Mouse (Mus musculus): ENCODE measurements around the gene Armh3. TPM values are rescaled to one million over a fixed set of nuclear protein-coding genes. Genes with fewer than 3 reads are reported as not detected.
"Not testable (repeated sequence)": the region's sequence is repeated elsewhere in the genome, so short reads cannot be mapped to it uniquely, and the experiment has no call there.

Armh3 gene
- total RNA-seq, 2 experiments from 2014 or later, result 16.0 to 19.0 TPM

DNA sequence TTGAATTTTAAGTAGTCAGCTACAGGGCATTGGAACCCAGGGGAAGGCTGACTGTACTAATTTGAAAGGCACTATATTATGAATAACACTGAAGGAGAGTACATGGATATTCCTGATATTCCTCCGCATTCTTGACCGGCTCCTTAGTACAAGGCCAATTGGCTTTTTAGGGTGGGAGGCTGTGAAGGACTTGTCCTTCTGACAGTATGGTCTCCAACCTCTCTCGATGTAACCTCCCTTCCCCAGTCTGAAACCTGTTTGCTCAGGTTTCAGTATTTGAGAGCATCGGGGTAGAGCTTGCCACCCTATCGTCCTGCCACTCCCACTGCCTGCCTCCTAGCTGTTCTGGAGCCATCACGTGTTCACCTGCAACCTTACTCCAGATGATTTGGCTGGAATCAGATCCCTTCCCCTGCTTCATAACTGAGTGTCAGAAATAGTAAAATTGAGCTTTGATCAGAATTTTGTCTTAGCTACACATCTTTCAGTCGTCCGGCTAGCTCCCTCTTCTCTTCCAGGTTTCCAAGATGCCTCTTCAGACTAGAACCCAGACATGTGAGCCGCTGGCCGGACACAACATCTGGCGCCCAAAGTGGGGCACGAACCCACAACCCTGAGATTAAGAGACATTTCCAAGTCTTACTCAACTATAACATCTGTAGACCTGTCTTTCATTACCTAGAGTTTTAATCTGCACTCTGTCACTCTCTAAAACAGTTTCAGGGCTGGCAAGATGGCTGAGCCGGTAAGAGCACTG lies 4.1 kb downstream of the Armh3 start:
- DNase-seq (ENCODE audit: low spot score in 2 of 2), result no peak

DNA sequence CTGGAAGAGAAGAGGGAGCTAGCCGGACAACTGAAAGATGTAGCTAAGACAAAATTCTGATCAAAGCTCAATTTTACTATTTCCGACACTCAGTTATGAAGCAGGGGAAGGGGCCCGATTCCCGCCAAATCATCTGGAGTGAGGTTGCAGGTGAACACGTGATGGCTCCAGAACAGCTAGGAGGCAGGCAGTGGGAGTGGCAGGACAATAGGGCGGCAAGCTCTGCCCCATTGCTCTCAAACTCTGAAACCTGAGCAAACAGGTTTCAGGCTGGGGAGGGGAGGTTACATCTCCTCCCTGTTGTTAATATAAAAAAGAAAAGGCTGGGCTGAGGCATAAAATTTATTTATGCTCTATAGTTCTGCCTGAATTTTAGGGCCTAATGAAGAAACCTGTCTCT lies 4.8 kb downstream of the Armh3 start:
- DNase-seq (ENCODE audit: low spot score in 2 of 2), result not testable (repeated sequence)

DNA sequence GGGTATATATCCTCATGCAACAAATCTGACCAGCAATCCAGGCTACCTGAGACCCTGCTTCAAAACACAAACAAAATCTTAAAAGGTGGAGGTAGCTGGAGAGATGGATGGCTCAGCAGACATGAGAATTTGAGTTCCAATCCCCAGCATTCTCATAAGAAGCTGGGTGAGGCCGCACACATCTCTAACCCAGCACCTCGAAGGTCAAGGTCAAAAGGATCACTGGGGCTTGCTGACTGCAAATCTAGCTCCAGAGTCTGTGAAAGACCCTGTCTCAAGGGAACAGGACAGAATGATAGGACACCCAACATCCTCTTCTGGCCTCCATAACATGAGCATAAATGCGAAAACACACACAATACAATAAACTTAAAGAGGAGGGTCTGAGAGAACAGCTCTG lies 7.1 kb downstream of the Armh3 start:
- no peak for DNase-seq (ENCODE audit: low spot score in 2 of 2)

DNA sequence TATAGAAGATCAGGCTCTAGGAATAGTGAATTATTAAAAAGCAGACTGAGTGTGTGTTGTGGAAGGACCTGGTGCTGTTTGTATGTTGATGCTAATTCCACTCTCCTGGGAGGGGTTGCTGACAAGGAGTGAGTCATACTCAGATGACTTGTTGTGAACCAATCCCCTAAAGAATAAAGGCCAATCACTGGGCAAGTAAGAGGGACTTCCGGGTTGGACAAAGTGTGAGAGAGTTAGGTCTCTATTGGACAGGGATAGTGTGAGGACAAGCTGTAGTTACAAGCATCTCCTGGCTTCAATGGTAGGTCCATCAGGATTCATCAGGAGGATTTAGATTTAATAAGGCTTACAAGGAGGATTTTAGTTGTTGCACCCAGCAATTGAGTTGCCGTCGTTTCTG lies 10.1 kb downstream of the Armh3 start:
- DNase-seq (ENCODE audit: low spot score in 2 of 2), result no peak

DNA sequence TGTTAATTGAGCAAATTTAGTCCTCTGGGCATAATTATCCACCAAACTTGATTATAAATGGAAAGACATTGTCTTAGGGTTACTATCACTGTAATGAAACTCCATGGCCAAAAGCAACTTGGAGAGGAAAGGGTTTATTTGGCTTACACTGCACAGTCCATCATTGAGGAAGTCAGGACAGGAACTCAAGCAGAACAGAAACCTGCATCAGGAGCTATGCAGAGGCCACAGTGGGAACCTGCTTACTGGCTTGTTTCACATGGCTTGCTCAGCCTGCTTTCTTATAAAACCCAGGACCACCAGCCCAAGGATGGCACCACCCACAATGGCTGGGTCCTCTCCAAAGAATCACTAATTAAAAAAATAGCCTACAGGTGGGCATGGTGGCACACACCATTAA lies 13.9 kb downstream of the Armh3 start:
- DNase-seq (ENCODE audit: low spot score in 2 of 2), result no peak

DNA sequence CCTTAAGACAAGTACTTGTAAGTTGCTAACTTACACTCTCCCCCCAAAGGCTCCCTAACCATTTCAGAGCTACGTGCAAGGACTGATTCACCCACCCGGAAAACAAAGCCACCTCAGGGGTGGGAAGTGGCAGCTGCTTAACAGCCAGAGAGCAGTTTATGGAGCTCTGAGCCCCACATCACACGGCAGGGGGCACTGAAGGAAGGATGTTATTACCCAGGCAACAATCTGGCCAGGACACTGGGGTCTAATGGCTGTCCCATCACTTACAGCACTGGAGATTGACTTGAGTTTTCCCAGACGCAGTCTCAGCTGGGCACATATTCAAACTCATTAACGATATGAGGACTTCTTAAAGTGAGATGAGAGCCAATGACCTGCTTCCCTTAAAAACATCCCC lies 37.5 kb downstream of the Armh3 start:
- DNase-seq (ENCODE audit: low spot score in 2 of 2), result no peak

DNA sequence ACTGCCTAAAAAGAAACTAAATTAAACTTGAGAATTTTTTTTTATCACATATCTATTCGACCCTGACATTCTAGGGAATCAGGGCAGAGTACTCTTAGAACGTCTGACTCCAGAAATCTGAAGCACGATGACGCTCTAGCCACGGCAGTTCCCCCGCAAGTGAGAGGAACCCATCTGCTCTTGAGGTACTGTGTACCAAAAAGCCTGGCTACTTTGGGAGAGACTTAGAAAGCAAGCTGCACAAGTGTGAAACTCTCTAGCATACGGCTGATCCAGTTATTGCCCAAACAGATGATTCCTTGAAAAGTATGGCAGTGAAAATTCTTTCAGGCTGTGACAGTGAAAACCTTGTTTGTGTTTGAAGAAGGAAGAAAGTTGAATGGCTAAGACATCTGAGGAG lies 41.6 kb downstream of the Armh3 start:
- no peak for DNase-seq (ENCODE audit: low spot score in 2 of 2)

DNA sequence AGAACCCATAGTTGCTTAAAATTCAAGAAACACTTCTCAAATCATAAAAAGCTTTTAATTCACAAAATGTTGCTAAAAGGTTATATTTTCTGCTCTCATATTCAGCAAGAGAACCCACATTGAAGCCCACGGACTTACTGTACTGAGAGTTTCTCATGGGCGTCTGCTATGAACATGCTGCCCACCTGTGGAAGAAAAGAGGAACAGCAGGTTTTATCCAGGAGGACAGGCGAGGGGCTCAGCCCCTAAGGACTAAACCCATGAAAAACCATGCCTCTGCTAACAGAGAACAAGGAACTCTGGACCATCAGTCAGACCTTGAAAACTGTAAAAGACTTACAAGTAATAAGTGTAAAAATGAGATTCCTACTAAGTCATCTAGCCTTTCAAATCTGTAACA lies 45.0 kb downstream of the Armh3 start:
- no peak for DNase-seq (ENCODE audit: low spot score in 2 of 2)

DNA sequence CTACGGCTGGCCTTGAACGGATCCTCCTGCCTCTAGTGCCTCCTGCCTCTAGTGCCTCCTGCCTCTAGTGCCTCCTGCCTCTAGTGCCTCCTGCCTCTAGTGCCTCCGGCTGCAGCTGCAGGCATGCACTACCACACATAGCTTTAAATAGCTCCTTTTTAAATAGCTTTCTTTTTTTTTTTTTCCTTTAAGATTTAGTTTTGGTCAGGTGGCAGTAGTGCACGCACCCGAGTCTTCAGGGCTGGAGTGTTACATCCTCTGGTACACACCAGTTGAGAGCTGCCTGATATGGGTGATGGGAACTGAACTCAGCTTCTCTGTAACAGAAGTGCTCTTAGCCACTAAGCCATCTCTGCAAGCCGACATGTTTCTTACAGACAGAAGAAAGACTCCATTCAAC lies 49.1 kb downstream of the Armh3 start:
- DNase-seq (ENCODE audit: low spot score in 2 of 2), result no peak

DNA sequence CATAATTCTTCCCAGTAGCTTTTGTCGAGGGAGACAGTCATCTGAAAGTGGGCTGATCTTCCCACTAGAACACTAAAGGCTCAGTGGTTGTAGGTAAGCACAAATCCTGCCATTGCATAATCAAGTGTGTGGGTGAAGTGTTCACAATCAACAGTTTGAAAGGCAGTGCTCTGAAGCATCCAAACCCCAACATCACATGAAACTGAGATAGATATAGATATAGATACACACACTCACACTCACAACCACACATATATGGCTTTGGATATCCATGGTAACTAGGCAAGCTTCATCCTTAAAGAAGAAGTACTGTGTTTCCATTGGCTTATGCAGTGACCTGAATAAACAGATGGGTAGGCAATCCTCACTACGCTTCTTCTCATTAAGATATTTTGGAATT lies 50.5 kb downstream of the Armh3 start:
- DNase-seq (ENCODE audit: low spot score in 2 of 2), result no peak

DNA sequence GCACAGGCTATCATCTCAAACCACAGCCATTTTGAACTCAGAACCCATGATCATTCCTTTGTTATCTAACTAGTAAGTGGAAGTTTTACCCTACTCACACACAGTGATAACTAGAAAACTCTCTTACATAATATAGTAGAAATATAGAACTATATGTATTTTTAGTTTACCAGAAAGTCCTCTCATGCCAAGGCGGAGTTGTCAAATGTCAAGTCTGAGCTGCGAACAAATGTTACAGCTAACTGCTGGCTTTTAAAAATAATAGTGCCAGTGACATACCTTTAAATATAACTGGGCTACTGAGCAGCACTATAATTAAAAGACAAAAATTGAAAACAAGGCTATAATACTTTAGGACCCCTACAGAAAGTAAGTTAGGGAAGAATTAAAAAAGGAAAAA lies 51.0 kb downstream of the Armh3 start:
- no peak for DNase-seq (ENCODE audit: low spot score in 2 of 2)

DNA sequence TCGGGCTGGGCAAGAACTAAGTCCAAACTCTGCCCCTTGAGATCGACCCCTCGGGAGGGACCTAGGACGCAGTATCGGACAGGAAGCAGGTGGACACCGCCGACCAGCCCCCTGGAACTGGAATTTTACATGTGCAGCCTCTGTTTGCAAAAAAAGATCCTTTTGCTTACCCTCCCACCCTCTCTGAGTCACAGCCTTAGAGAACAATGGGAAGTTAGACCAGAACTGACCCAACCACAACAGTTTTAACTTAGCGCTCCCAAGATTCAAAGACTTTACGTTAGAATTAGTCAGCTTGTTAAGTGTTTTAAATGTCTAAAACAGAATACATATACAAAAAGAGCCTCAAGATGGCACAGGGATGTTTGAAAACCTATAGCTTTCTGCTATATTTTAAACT lies 51.7 kb downstream of the Armh3 start:
- DNase-seq (ENCODE audit: low spot score in 2 of 2), result no peak

DNA sequence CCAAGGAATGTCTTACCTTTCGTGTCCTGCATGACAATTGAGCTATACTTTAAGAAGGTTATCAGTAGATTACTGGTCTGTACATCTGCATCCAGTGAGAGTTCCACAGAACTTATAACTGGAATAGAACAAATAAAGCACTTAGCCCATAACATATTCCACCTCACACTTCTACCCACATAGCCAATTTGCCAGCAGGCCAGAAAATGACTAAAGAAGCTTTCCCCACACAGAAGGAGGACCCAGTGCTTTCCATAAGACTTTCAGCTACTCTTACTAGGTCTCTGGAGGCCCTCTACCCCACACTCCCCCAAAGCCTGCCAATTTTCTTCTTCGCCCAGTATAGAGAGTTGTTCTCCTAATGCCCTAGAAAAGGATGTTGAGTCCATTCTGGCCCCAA lies 52.3 kb downstream of the Armh3 start:
- no peak for DNase-seq (ENCODE audit: low spot score in 2 of 2)

DNA sequence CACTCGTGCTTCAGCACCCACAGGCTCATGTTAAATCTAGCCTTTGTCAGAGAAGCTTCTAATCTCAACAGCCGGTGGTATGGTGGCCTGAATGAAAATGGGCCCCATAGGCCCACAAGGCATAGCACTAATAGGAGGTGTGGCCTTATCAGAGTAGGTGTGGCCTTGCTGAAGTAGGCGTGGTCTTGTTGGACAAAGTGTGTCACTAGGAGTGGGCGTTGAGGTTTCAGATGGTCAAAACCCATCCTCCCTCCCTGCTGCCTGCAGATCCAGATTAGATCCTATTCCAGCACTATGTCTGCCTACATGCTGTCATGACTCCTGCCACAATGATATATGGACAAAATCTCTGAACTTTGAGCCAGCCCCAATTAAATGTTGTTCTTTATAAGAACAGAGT lies 54.5 kb downstream of the Armh3 start:
- no peak for DNase-seq (ENCODE audit: low spot score in 2 of 2)

DNA sequence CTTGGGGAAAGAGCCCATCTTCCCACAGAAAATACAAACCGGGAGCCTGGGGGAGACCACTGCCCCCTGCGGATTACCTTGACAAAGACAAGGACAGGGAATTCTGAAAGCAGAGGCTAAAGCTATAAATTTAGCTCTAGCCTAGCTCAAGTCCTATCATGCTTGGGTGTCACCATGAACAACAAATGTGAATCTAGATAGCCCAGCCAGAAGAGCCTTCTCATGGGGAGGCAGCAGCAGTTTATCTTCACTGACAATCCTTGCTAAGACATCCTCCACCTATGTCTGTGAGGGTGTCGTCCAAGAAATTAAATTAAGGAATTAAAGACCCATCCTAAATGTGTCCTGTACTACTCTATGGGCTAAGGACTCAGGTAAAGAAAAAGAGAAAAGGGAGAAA lies 60.2 kb downstream of the Armh3 start:
- no peak for DNase-seq (ENCODE audit: low spot score in 2 of 2)

DNA sequence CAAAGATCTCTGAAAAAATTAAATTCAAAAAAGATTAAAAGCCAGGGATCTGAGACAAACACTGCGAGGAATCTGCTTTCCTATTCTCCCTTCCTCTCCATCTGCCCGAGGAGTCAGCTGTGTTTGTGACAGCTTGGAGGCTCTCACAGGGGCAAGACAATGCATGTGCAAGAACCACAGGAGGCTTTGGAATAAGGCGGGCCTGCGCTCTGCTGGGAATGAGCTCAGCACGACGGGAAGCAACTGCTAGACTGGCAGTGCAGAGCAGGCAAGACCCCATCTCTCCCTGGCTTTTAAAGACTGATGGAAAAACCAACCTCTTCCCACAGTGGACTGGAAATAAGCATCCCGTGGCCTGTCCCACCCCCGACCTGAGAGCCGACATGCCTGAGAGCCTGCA lies 60.8 kb downstream of the Armh3 start:
- no peak for DNase-seq (ENCODE audit: low spot score in 2 of 2)

DNA sequence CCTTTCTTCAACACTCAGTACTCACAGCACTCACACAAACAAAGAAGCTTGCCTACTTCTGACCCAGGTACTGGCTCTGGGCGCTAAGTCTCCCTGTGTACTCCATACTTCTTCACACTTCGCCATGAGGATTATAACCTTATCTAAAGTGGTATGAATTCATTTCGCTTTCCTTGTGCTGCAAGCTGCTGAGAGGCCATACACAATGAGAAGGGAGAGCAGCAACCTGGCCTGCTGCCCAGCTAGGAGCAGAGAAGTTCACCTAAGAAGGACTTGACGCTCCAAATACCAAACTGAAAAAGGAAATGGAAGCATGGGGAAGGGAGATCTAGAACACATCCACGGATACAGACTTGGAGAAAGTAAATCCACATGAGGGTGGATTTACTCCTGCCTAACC lies 71.1 kb downstream of the Armh3 start:
- DNase-seq (ENCODE audit: low spot score in 2 of 2), result no peak

DNA sequence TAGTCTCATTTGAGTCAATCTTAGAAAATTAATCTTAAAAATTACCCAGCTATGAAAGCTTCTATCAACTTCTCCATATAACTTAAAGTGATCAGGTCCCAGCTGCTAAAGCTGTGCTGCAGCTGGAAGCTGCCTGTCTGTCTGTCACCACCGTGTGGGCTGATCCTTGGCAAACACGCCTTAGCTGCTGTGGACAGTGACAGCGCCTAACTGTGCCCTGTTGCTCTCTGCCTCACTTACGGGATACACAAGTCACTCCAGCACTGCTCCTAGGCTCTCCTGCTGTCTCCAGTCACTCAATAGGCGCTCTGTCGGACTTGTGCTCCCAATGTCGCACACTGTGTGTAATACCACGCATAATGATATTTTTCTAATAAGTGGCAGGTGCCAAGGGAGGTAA lies 71.9 kb downstream of the Armh3 start:
- DNase-seq (ENCODE audit: low spot score in 2 of 2), result no peak

DNA sequence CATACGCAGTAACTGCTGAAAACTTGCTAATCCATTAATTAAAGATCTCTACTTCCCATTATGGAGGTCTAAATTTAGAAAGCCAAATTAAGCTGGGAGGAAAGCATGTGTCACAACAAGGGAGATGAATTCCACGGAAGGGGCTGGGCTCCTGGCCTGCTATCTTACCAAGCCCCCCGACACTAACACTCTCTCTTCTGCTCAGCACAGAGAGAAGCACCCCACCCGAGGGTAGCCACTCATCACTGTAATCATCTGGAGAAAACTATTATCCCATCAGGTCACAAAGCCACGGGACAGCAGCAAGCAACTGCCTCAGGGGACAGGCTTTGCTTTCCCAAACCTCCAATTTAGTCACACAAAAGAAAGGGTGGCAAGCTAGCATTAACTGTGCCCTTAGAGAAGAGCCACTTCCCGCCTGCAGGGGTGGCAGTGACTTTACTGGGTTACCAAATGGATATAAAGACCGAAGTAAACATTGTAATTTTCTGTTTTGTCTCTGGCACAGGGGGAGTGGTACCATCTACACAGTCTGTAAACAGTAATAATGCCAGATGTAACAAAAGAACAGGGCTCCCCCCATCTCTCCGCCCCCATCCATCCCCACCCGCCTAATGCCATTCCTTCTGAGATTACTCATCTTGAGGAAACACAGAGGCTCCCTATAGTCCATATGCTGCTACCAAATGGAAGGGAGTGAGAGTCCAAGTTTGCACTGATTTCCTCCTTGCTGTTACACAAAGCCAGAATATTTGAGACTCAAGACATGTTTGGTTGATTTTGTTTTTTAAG lies 77.8 kb downstream of the Armh3 start:
- no peak for DNase-seq (ENCODE audit: low spot score in 2 of 2)

DNA sequence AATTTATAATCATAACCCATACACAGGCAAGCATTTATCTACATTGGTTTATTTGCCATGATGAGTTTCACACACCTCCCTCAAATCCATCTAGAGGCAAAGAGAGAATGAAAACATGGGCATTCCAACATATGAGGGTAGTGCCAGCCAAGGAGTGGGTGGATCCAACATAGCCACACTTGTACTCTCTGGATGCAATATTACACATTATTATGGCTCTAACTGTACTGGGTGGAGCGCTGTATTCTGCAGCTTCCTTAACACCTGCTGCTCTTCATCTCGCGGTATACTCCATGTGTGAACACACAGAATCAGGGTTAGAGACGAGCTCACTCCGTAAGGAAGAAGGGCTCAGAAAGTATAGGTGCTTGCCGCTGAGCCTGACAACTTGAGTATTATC lies 79.9 kb downstream of the Armh3 start:
- DNase-seq (ENCODE audit: low spot score in 2 of 2), result no peak

DNA sequence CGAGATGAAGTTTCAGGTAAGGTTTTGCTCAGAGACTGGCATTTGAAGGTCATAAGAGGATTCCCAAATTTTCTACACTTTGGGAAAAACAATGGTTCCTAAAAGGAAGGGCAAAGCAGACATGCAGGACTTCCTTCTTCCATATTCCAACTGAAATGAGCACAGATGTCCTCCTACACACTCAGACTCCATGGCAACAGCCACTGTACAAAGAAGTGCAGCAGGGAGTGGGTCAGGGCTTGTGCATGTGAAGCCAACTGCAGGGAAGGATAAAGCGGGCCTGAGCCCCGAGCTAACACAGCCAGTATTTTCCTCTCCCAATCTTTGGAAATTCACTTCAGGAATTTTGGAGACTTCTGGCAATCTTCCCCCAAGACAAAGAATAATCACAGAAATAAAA lies 80.4 kb downstream of the Armh3 start:
- DNase-seq (ENCODE audit: low spot score in 2 of 2), result no peak

DNA sequence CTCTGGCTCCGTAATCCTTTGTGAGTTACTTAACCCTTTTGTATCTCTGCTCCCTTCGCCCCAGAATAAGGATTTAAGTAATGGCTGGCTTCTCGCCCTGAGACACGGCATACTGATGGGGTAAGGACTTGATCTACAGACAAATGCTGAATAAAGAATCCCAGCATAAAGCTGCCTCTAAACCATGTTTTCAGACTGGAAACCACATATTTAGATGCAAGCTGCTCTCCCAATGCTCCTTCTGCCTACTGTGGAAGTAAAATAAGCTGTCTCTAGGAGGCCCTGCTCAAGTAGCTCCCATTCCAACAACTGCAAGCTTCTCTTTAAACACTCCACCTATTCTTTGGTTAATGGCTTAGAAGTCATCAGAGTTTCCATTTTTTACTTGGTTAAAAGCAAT lies 81.8 kb downstream of the Armh3 start:
- no peak for DNase-seq (ENCODE audit: low spot score in 2 of 2)

DNA sequence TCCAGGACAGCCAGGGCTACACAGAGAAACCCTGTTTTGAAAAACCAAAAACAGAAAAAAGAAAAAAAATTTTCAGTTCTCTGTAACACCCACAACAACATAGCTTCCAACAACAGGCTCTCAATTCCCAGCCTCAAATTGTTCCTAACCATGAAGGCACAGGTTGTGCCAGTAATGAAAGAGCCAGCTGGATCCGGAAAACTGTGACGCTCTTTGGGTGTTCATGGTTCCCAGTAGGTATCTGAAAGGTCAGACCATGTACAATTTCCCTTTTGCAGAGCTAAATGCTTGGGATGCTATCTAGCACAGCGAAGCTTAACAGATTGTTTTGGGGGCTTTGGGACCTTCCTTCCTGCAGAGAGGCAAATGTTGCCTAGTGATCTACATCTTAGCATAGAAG lies 82.3 kb downstream of the Armh3 start:
- DNase-seq (ENCODE audit: low spot score in 2 of 2), result no peak
